Mouse (Mus musculus) left cerebral cortex, postnatal 36 days (tissue): ENCODE results near the gene Fcgr1. TPM values are rescaled to one million over a fixed set of nuclear protein-coding genes. Genes with fewer than 3 reads are reported as not detected.
"Not testable (repeated sequence)": the region's sequence is repeated elsewhere in the genome, so short reads cannot be mapped to it uniquely, and the experiment has no call there.

Source experiments
- DNase-seq, 2 experiments: peaks; one replicate each; pipeline ENCODE4 v3.0.0; 2021 to 2022; ENCODE audit warnings: low spot score in 2 of 2, mixed read lengths in 1 of 2
- intact Hi-C: fragments of 180-260 bp; cut with DNase I; formaldehyde crosslinking; loops from one replicate; pipeline ENCODE4 v1.15.1; 2025
- microRNA-seq: library from miRNA; unstranded; fragments of <30 nt; microRNA quantifications from one replicate; pipeline ENCODE4 v1.2.0, GENCODE M21; 2022
- total RNA-seq, 2 experiments: library from RNA; stranded (reverse); gene quantifications; 2 replicates each; pipeline ENCODE4 v1.2.3; 2021

Fcgr1 gene
- total RNA-seq, 2 experiments from 2014 or later = 2.1 to 2.2 TPM

DNA sequence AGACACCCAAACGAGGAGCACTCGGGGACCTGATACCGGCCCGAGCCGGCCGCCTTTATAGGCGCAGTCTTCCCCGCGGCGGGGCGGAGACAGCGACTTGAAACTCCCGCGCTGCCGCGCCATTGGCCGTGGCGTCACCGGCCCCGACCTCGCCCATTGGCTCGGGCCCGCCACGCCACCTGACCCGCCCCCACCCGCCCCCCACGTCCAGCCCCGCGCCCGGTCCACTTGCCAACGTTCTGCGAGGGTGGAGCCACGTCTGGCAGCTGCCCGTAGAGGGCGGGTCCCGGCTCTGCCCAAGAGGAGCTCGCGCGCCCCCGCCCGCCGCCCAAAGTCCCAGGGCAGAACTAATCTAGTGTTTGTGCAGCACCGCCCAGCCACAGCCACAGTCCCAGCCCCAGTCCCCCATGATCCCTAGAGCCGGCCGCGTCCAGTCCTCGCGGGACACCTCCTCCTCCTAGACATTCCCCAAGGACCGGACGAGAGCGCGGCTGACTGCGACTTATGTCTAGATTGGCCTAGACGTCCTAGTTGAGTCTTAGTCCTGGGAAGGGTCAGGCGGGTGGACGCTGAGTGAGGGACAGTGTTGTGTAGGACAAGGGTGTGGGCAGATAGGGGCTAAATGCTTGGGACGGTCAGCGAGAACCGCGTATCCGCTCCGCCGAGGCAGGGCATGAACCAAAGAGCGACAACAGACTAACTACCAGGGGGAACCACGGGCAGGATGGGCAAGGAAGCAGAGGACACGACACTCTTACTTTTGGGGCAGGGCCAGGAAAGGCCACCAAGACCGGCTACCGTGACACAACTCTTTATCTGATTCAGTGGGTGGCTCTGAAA, 54.6 kb downstream of the Fcgr1 start, which contains the start of gene Hist2h3c2:
Gene Hist2h3c2, minus strand, starts transcription at position 174 of the 840 bp plus-strand sequence.
- DNase-seq = peak; percentile 45 to 66
- intact Hi-C loops = not testable (repeated sequence)

DNA sequence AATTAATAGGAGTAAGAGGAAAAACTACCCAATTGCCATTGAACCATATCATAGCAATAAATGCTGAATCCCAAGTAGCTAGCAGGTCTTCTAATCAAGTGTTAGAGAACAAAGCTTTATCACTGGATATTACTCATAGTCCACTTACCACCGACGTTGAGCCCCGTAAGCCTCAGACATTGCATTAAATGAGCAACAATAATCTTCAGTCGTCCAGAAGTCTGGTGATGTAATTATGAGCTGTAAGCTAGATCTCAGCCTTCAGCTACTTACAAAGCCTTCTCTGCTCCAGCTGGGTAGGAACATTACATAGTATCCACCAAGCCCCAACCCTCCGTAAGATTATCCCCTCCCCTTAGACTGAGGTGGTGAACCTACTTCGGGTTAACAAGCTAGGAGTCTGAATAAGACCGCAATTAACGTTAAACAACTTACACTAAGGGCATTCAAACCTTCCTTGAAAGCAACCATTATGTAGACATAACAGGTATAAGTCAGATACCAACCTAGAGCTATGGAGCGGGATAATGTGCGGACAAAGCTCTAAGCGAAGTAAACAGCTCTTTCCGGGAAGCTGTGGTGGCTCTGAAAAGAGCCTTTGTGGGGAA, 55.8 kb downstream of the Fcgr1 start:
- intact Hi-C loops = no loop called here
- no peak for DNase-seq

DNA sequence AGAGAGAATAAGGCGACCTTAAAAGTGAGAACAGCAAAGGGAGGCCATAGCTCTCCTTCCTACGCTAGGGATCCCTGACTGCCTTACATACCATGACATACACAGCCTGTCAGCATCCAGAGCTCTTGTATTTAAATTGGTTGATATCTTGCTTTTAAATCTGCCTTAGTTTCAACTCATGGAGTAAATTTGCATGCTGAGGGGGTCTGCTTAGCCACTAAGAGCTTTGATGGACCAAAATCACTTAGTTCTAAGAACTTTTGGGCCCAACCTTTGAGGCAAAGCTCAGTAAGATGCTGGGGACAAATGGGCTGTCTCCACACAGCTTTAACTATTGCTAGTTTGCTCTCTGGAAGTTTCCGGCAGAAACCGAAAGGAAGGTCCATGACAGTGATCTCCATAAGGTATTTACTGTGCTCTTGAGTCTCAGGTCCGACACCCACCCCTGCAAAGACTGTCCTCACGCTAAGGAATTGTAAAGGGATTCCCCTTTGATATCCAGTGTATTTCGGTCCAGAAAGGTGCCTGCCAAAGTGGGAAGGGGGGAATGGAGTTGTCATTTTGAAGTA, 56.4 kb downstream of the Fcgr1 start:
- no peak for DNase-seq
- intact Hi-C loops = no loop called here

GRCm38 (mm10) chr3:96236834-96237334, 56.9 kb downstream of the Fcgr1 start:
- intact Hi-C loops = no loop called here
- no peak for DNase-seq

DNA sequence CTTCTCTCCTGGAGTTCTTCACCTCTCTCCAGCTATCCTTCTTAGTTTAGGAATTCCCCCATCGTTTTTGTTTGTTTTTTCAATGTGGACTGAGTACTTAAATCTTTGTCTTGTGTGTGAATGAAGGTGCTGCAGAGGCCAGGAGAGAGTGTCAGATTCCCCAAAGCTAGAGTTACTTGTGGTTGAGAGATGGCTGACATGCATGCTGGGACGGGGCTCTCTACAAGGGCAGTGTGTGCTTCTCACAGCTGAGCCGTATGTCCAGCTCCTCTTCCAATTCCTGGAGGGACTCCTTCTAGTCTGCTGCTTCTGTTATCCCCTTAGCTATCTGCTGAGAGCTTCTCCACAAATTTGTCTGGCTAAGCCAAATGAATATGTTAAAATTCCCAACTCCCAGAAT, 57.9 kb downstream of the Fcgr1 start:
- intact Hi-C loops = no loop called here
- no peak for DNase-seq

DNA sequence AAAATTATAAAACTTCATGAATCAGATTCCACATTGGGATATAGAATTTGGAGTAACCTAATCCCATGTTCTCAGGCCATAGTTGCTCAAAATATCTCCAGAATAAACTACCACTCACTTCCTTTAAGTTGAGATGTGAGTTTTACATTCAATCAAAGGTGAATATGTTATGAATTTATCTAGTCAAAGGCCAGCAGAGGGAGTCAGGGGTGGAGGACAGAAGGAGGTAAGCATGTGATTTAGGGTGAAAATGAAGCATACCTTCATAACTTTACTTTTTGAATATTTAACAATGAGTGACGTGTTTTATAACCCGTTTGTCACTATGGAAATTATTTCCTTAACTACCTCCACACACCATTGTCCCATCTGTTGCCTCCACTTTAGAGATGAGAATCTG, 58.9 kb downstream of the Fcgr1 start:
- no peak for DNase-seq
- intact Hi-C loops = no loop called here

Small RNAs within 50 kb of the gene (microRNA-seq; reads per million reads assigned to microRNA genes)
- gene Gm47311 = not detected
- gene Gm47313 = not detected

Other genes starting within 250 kb of the Fcgr1 start
- gene Vps45, start 235.5 kb downstream of the Fcgr1 start, total RNA-seq = 10 to 100 TPM; 40.5 to 42.1 TPM
- gene Otud7b, start 189.4 kb downstream of the Fcgr1 start, total RNA-seq = 10 to 100 TPM; 28.8 to 32.0 TPM
- gene Mtmr11, start 132.0 kb downstream of the Fcgr1 start, total RNA-seq = 1 to 10 TPM; 5.7 to 6.7 TPM
- 10 to 100 TPM; 40.7 to 42.9 TPM for gene Sf3b4, start 121.6 kb downstream of the Fcgr1 start, total RNA-seq
- gene Sv2a, start 112.8 kb downstream of the Fcgr1 start, total RNA-seq = 100 to 1,000 TPM; 399 to 446 TPM
- 10 to 100 TPM; 13.3 to 19.4 TPM for gene Bola1, start 74.3 kb downstream of the Fcgr1 start, total RNA-seq
- 10 to 100 TPM in 1 of 2 experiments, 1 to 10 TPM in 1; 10.0 to 11.1 TPM for gene Hist2h2ab, start 74.1 kb downstream of the Fcgr1 start, total RNA-seq
- 10 to 100 TPM; 24.2 to 27.9 TPM for gene Hist2h2ac, start 73.1 kb downstream of the Fcgr1 start, total RNA-seq
- gene Hist2h2be, start 72.8 kb downstream of the Fcgr1 start, total RNA-seq = 1 to 10 TPM; 4.8 to 5.1 TPM
- 1 to 10 TPM; 5.9 to 6.1 TPM for gene Hist2h3c2, start 54.8 kb downstream of the Fcgr1 start, total RNA-seq
- gene Hist2h2aa2, start 53.7 kb downstream of the Fcgr1 start, total RNA-seq = 100 to 1,000 TPM; 204 to 210 TPM
- 10 to 100 TPM in 1 of 2 experiments, 1 to 10 TPM in 1; 6.3 to 10.1 TPM for gene Hist2h2aa1, start 48.5 kb downstream of the Fcgr1 start, total RNA-seq
- not detected for gene Hist2h3c1, start 47.3 kb downstream of the Fcgr1 start, total RNA-seq
- 10 to 100 TPM; 27.9 to 34.6 TPM for gene Hist2h4, start 30.7 kb downstream of the Fcgr1 start, total RNA-seq
- gene Hist2h3b, start 25.3 kb downstream of the Fcgr1 start, total RNA-seq = 10 to 100 TPM; 60.7 to 62.3 TPM
- 100 to 1,000 TPM; 148 to 154 TPM for gene Hist2h2bb, start 24.2 kb downstream of the Fcgr1 start, total RNA-seq
- gene BC107364, start 158.3 kb upstream of the Fcgr1 start, total RNA-seq = not detected
- gene Hfe2, start 231.2 kb upstream of the Fcgr1 start, total RNA-seq = 1 to 10 TPM in 1 of 2 experiments, under 1 TPM in 1; 0.77 to 2.1 TPM